Mouse (Mus musculus) left cerebral cortex, postnatal 10 days (tissue): Measurements from ENCODE around the gene Polg2. TPM values are rescaled to one million over a fixed set of nuclear protein-coding genes. Genes with fewer than 3 reads are reported as not detected.
"Not testable (repeated sequence)": the region's sequence is repeated elsewhere in the genome, so short reads cannot be mapped to it uniquely, and the experiment has no call there.

Experiments
- DNase-seq, 2 experiments: peaks; one replicate each; pipeline ENCODE4 v3.0.0; 2021 to 2022; ENCODE audit warnings: low spot score in 2 of 2, mixed read lengths in 1 of 2; ENCODE audit errors: extremely low spot score in 1 of 2
- intact Hi-C: fragments of 180-260 bp; cut with DNase I; formaldehyde crosslinking; loops from one replicate; pipeline ENCODE4 v1.15.1; 2025
- microRNA-seq: library from miRNA; unstranded; fragments of <30 nt; microRNA quantifications from one replicate; pipeline ENCODE4 v1.2.0, GENCODE M21; 2022
- total RNA-seq, 2 experiments: library from RNA; stranded (reverse); gene quantifications; 2 replicates each; pipeline ENCODE4 v1.2.3; 2021

Gene Polg2
- total RNA-seq, 2 experiments from 2014 or later = 4.1 to 4.6 TPM

DNA sequence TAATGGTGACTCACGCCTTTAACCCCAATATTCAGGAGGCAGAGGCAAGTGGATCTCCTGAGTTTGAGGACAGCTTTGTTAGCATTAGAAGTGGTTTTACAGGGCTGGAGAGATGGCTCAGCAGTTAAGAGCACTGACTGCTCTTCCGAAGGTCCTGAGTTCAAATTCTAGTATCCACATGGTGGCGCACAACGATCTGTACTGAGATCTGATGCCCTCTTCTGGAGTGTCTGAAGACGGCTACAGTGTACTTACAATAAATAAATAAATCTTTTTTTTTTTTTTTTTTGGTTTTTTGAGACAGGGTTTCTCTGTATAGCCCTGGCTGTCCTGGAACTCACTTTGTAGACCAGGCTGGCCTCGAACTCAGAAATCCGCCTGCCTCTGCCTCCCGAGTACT, 38.6 kb downstream of the Polg2 start:
- intact Hi-C loops = loop anchor here (5.0 to 10.0 kb wide), 2 partner anchors 246 to 323 kb away; no protein-coding TSS in a partner anchor
- DNase-seq = not testable (repeated sequence)

DNA sequence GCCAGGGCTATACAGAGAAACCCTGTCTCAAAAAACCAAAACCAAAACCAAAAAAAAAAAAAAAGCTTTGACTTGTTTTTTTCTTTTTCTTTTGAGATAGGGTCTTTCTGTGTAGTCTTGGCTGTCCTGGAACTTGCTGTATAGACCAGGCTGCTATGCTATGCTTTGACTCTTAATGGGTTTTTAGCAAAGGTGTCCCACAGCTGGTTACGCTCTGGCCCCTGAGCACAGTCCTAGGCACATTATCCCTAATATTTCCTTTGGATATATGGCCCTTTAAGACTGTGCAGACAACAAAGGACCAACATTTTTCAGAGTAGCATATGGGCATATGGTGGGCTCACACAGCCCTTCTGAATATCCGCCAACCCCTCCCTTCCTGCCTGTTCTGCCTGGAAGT, 40.2 kb downstream of the Polg2 start:
- intact Hi-C loops = loop anchor here (2.0 kb wide), 1 partner anchor 90 kb away; no protein-coding TSS in a partner anchor
- DNase-seq = no peak

DNA sequence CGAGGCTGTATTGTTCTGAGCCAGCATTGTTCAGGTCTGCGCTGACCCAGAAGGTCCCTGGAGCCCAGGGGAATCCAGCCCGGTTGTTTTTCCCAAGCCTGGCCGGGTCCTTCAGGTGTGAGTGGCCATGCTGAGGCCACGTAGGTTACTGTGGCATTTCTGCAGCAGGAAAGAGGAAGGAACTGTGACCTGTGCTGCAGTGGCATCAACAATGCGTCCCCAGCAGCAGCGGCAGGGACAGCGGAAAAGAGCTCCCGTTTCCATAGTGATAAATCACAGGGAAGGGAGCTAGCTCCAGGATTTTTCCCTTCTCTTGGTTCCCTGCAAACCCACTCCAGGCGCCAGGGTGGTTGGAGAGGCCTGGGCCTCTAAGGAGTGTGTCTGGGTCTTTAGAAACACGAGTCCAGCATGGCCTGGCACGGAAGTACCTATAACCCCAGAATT, 42.1 kb downstream of the Polg2 start:
- DNase-seq = peak; percentile 36 to 58
- intact Hi-C loops = no loop called here

DNA sequence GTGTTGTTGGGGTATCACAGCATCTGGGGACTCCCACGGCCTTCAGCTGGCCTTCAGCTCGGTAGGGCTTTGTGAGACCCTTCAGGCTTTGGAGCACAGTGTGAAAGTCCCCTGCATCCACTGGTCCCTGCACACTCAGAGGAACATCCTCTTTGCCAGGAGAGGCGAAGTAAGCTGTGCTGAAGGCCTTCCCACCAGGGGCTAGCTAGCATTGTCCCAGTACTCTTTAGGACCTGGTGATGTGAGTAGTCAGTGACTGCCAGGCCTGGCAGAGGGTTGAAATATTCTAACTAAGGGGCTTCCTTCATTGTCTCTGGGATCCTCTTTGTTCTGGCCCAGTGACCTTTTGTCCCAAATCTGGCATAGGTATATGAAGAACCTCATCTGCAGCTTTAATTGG, 42.7 kb downstream of the Polg2 start:
- intact Hi-C loops = no loop called here
- DNase-seq = no peak

DNA sequence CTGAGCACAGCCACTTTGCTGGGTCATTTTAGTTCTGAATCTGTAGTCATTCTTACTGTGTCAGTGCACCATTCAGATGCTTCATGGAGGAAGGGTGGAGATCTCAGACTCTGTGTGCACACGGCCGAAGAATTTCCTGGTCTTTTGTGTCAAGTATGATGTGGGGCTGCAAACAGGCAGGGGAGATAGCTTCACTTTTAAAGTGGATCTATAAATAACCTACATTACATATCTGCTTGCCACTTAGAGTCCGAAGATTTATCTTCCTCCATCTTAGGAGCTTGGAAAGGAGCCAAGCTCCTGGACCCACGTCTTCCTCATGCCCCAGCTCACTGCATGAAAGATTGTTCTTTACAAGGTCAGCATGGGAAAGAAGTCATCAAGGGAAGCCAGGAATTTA, 48.6 kb downstream of the Polg2 start:
- intact Hi-C loops = no loop called here
- no peak for DNase-seq

DNA sequence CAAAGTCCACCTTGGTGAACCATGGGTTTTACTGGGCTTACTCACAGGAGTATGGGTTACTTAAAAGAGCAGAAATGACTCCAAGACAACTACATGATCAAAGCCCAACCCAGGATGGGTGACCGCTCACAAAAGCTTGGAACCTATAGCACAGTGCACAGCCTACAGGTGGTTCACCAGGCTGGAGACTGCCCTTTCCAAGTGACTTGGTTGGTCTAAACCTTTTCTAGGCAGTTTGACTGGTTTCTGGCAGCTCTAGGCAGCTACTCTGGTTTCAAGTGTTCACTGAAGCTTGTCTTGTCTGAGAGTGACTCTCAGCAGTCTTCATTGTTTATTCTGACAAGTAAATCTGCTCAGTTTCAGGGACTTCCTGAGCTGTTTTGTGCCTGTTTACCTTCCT, 49.7 kb downstream of the Polg2 start:
- intact Hi-C loops = no loop called here
- no peak for DNase-seq

DNA sequence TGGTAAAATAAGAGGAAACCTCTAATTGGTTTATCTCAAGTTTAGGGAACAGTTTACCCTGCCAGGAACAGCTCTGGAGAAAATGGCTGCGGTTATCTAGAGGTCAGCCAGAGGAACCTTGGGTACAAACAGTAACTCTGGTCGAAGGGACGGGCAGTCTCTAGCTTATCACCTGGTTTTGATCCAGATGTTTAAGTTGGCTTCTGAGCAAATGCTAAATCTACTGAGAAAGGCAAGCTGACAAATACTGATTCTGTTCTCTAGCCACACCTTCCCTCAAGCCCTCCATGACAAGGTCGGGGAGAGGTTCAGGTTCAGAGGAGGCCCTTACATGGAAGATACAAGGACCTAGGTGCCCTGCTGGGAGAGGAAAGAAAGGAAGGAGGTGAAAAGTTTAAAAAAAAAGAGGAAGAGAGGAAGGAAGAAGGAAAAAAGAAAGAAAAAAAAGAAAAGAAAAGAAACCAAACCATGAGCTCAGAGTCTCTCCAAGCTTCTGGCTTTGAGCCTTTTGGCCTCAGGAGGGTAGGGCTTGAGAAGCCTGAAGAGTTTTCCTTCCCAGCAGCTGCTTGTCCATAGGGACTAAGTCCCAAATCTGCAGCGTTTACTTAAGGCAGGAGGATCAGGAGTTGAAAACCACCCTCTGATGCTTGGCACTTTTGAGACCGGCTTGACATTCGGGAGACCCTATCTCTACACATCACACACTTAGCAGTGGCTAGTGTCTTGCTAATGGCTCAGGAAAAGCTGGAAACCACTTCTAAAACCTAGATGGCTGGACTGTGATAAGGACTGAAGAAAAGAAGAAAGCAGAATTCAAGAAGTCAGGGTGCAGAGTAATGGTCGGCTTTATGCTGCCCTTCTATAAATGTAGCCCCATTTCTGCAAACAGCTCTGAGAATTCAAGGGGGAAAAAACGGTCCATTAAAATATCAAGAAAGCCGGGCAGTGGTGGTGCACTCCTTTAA, 50.7 kb downstream of the Polg2 start:
- no peak for DNase-seq
- intact Hi-C loops = no loop called here

DNA sequence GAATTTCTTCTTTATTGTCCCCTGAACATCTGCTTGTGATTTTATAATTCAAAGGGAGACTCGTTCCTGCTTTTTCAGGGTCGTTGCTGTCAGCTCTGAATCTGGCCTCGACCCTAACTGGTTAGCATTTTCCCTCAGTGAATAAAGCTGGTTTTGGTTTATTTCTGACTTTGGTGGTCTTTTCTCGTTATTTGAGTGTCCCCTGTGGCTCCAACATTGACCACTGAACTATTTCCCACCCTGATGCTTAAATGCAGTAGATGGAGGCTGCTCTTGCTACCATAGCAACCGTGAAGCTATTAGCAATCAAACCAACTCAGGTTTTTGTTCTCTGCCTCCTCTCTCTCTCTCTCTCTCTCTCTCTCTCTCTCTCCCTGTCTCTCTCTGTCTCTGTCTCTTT, 51.4 kb downstream of the Polg2 start:
- intact Hi-C loops = no loop called here
- no peak for DNase-seq

DNA sequence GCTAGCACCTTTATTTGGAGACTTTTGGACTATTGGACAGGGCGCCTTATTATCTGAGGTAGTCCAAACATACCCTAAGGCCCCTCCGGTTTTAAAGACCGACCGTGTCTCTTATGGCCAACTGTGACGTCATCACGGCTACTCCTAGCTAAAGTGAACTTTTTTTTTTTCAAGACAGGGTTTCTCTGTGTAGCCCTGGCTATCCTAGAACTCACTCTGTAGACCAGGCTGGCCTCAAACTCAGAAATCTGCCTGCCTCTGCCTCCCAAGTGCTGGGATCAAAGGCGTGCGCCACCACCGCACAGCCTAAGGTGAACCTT, 54.5 kb downstream of the Polg2 start:
- DNase-seq, intact Hi-C loops: not testable (repeated sequence)

DNA sequence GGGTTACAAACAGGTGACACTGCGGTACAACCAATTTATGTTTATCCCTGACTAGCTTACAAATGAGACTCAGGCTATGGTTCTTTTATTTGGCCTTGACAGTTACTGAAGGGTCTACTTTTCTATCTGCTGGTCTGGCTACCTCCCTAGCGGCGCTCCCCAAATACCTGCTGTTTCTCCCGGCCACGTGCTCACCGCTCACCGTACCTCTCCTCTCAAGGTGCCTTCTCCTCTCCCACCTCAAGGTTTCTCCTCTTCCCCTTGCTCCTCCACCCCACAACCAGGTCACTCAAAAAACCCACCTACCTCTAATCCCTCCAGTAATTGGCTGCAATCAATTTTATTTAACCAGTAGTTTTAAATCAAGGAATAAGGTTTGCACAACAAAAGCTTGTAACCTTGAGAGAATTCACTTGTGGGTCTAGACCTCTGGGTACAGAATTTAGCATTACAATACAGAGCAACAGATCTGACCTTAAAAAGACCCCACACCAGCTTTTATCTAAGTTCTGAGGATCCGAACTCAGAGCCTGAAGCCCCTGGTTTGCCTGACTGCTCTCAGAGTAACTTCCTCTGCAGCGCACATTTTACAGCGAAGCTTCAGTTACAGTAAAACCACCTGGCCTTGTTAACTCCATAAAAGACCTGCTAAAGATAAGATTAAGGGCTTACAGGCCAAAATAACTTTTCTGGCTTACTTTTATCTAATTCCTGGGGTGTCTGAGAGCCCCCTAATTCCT, 55.0 kb downstream of the Polg2 start:
- intact Hi-C loops = no loop called here

DNA sequence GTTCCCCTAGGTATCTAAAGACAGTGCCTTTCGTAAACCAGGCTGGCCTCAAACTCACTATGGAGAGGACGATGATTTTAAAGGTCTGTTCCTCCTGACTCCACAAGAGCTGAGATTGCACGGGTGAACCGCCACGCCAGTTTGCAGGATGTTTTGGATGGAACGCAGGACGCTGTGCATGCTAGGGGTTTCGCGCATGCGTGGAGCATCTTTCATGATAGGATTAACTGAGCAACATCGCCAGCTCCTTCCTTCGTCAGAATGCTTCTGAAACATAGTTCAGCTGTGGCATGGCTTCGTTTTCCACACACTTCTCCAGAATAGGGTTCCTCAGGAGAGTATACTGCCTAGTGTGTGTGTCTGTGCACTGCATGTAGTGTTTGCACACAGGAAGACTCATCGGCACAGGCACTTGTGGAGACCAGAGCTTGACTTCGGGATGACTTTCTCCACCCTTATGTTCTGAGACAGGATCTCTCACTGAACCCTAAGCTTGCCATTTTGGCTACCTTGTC, 55.7 kb downstream of the Polg2 start:
- DNase-seq = no peak
- intact Hi-C loops = no loop called here

More for the DNA sequence above, 55.0 kb downstream of the Polg2 start:
- DNase-seq = no peak

DNA sequence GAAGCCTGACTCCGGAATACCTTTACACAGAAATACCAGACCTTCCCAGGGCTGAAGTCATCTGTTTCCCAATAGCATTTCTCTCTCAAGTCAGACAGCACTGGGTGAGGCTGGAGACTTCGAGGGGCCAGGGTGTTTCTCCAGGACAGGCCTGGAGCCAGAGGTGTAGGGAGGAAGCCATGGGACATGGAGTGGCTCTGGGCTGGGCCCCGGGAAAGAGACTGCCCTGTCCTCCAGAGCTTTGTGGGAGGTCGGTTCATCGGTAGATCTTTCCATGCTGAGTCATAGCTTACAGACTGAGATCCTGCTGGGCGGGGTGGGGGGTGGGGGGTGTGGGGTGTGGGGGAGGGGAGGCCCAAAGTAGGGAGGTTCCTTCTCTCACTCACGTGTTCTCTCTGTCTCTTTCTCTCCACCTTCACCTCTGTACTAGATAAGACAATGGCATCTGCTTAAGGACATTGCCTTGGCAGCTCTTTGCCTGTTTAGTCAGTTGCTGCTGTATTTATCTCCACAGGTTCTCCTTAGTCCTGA, 56.4 kb downstream of the Polg2 start:
- intact Hi-C loops = no loop called here
- no peak for DNase-seq

DNA sequence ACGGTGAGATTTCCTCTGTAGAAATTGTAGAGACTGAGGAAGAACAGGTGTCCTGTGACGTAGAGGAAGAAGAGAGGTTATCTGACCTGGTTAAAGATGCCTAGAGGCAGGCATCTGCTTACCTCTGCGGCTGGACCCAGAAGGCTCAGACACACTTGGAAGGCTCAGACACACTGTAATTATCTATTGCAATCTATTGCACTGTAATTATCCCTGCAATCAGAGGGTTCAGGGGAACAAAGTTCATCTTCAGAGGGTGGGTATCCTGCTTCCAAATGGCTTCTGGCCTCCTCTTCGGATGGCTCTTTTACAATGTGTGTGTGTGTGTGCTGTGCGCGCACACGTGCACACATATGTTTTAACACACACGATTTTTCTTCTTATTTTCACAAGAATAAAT, 59.0 kb downstream of the Polg2 start:
- intact Hi-C loops = no loop called here
- DNase-seq = no peak

Small RNAs within 50 kb of the gene (microRNA-seq; reads per million reads assigned to microRNA genes)
- not detected for gene Gm25994
- gene Mir3064 = 20.7 reads per million, percentile 40 among the genes with 10 or more reads in this experiment

Other genes starting within 250 kb of the Polg2 start
- gene Tex2, start 166.1 kb downstream of the Polg2 start, total RNA-seq = 10 to 100 TPM; 86.8 to 91.8 TPM
- gene Pecam1, start 28.9 kb downstream of the Polg2 start, total RNA-seq = 10 to 100 TPM; 19.7 to 20.1 TPM
- 1 to 10 TPM in 1 of 2 experiments, under 1 TPM in 1; 0.45 to 1.1 TPM for gene Milr1, start 28.3 kb downstream of the Polg2 start, total RNA-seq
- gene Ddx5, start 9.6 kb upstream of the Polg2 start, total RNA-seq = 100 to 1,000 TPM; 607 to 644 TPM
- 10 to 100 TPM in 1 of 2 experiments, 1 to 10 TPM in 1; 8.7 to 10.3 TPM for gene Cep95, start 9.7 kb upstream of the Polg2 start, total RNA-seq
- gene Smurf2, start 141.2 kb upstream of the Polg2 start, total RNA-seq = 10 to 100 TPM; 29.1 to 29.6 TPM
- 10 to 100 TPM; 35.5 to 45.2 TPM for gene Kpna2, start 220.0 kb upstream of the Polg2 start, total RNA-seq
- gene 1810010H24Rik, start 246.1 kb upstream of the Polg2 start, total RNA-seq = 1 to 10 TPM; 4.3 to 4.6 TPM